Mouse (Mus musculus) kidney, embryonic 15.5 days (tissue): ENCODE measurements at regions not wholly inside any gene's neighbourhood (a gene's known extent, or its start where the extent isn't known, plus 50 kb on each side); places are given as distances from the start of the nearest gene placed in this dataset.
A peak's percentile ranks its signal among the peaks of the same experiment; 100 is the strongest.

Experiments
- ATAC-seq: fragments of 200-750 bp; cut with Nextera tagmentation; replicated peaks from 2 replicates; pipeline ENCODE4 v1.8.0; 2017; ENCODE audit warnings: moderate TSS enrichment; ENCODE audit not compliant: low FRiP score
- H3K27ac ChIP-seq: fragments of 300-500 bp; sonication (generic); 2 replicates; pipeline ENCODE4 v1.5.1; 2015; ENCODE audit warnings: mild to moderate bottlenecking, inconsistent platforms
- H3K27me3 ChIP-seq: fragments of 300-500 bp; sonication (generic); 2 replicates; pipeline ENCODE4 v1.6.1; 2015; ENCODE audit warnings: inconsistent platforms
- H3K36me3 ChIP-seq: fragments of 300-500 bp; sonication (generic); 2 replicates; pipeline ENCODE4 v1.6.1; 2015; ENCODE audit warnings: inconsistent platforms
- H3K4me1 ChIP-seq: fragments of 300-500 bp; sonication (generic); 2 replicates; pipeline ENCODE4 v1.6.1; 2015; ENCODE audit warnings: inconsistent platforms
- H3K4me2 ChIP-seq: fragments of 300-500 bp; sonication (generic); 2 replicates; pipeline ENCODE4 v1.6.1; 2015; ENCODE audit warnings: moderate library complexity, mild to moderate bottlenecking, inconsistent platforms
- H3K4me3 ChIP-seq: fragments of 300-500 bp; sonication (generic); replicated peaks from 2 replicates; pipeline ENCODE4 v1.5.1; 2015; ENCODE audit warnings: mild to moderate bottlenecking, inconsistent platforms
- H3K9ac ChIP-seq: fragments of 300-500 bp; sonication (generic); 2 replicates; pipeline ENCODE4 v1.6.1; 2015; ENCODE audit warnings: mild to moderate bottlenecking, inconsistent platforms
- H3K9me3 ChIP-seq: fragments of 300-500 bp; sonication (generic); replicated peaks from 2 replicates; pipeline ENCODE4 v1.6.1; 2016; ENCODE audit warnings: inconsistent platforms
- WGBS: fragments of 180-500 bp; shearing (Covaris S2); methylation state at CpG from one replicate; pipeline ENCODE4 v1.1.7; 2015; ENCODE audit warnings: mixed read lengths; 5-methylcytosine and 5-hydroxymethylcytosine counted together

DNA sequence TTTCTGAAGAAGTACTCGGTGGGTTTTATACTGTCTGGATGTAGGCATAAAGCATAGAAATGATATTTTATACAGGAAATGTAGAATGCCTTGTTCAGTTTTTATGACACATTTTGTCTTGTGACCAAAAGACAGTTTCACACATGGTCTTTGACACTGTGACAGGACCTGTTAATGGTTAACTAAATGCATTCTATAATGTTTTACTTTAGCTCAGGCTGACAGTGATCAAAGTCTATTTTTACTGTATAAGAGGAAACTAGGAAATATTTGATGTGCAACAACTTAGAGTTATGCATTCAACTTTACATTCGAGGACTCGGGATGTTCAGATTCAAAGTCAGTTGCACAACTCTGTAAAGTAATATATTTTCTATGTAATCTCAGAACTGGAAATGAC is 199.5 kb upstream of the Pou3f3 start:
- H3K9ac ChIP-seq: no peak overlapping the region
- no peaks in the 10 kb centered on the region for H3K36me3 ChIP-seq
- 60% methylated on average over 3 of the region's 3 CpGs for WGBS
- no peak for ATAC-seq
- H3K27me3 ChIP-seq: peaks cover 18% of the 10 kb centered on the region
- 0 out of 2 replicates have a peak overlapping the region, but pooled peaks have one; percentile 51 for H3K27ac ChIP-seq
- H3K4me2 ChIP-seq: no peak overlapping the region
- peaks cover 17% of the 10 kb centered on the region for H3K4me1 ChIP-seq
- H3K4me3 ChIP-seq: no peak overlapping the region
- H3K9me3 ChIP-seq: no peaks in the 10 kb centered on the region

- Histone ChIP-seq H3K27me3 (peaks cover 15% of the 10 kb centered on the region), H3K9me3 (no peaks in the 10 kb centered on the region), H3K9ac (no peak overlapping the region), H3K4me1 (peaks cover 13% of the 10 kb centered on the region), H3K4me3 (no peak overlapping the region), H3K4me2 (no peak overlapping the region), H3K36me3 (no peaks in the 10 kb centered on the region), H3K27ac (0 out of 2 replicates have a peak overlapping the region, but pooled peaks have one; percentile 51)
- 41% methylated on average over 6 of the region's 6 CpGs for WGBS
- ATAC-seq: no peak
Measured at GRCm38 (mm10) chr1:42496433-42496832, 199.1 kb upstream of the Pou3f3 start.

DNA sequence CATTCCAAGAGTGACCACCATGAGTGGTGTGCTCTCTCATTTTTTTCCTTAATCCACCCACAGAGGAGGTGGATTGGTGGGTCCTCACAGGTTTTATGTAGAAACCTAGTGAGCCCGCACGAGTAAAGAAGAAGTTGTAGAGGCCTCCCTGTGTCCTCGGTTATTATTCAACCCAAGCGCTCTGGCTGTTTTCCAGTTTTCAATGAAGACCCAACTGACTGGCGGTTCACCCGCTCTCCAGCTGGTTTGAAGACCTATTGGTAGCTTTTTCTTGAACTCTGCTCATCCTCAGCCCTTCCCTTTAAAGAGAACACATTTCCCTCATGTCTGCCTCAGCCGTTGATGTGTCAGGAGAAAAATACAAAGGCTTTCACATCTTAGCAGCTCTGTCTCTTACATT is 196.7 kb upstream of the Pou3f3 start:
- H3K36me3 ChIP-seq: no peaks in the 10 kb centered on the region
- H3K4me2 ChIP-seq: no peak overlapping the region
- peaks cover 10% of the 10 kb centered on the region; the same call in 1 of the 2 replicates for H3K4me1 ChIP-seq
- 85% methylated on average over 7 of the region's 7 CpGs for WGBS
- H3K4me3 ChIP-seq: no peak overlapping the region
- H3K9ac ChIP-seq: no peak overlapping the region
- no peak for ATAC-seq
- H3K27me3 ChIP-seq: no peaks in the 10 kb centered on the region
- H3K27ac ChIP-seq: no peak overlapping the region
- H3K9me3 ChIP-seq: no peaks in the 10 kb centered on the region

DNA sequence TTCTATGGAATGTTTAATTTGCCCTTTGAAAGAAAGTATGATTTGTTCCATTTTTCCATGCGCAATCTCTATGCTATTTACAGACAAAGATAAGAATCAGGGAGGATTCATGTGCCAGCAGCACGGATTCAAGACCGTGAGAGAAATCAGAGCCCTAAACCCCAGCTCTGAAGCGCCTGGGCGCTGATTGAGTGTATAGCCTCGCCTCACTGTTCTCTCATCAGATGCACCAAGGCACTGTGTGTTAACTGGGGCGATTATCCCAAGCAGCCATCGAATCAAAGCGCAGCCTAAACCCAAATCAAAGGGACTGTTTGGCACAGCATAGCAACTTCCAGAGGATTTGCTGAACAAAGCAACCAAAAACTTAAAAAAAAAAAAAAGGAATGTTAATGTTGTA is 191.1 kb upstream of the Pou3f3 start:
- no peak for ATAC-seq
- Histone ChIP-seq H3K4me2 (no peak overlapping the region), H3K36me3 (no peaks in the 10 kb centered on the region), H3K9ac (no peak overlapping the region), H3K4me1 (0 out of 2 replicates have a peak, but pooled peaks cover 10% of the 10 kb centered on the region), H3K27ac (no peak overlapping the region), H3K4me3 (no peak overlapping the region), H3K27me3 (no peaks in the 10 kb centered on the region), H3K9me3 (no peaks in the 10 kb centered on the region)
- WGBS: 72% methylated on average over 9 of the region's 9 CpGs

DNA sequence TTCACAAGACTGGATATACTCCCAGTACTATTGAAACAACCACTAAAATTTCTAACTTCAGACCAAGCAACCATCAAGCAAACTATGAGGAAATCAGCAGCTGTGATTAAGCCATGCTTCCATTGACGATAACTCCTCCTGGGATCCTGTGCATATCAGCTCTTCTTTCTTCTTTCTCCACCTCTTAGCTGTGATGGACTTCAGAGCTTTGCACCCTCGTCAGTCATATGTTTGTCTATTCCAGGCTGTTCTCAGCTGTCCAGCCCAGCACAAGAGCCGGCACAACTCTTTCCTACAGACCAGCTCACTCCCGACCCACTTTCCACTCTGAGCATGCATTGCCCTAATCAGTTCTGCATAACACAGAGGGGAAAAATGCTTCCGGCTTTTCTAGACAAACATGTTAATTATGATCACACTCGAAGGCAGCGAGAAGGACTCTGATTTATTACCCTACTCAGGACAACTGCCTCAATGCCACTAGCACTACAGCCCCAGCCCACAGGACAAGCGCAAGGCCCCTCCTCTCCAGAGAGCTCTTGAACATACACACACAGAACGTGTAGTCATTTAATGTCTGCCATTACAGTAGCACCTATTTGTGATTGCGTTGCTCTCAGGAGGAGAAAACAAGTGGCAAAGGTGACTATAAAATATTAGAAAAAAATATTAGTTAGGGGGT is 190.4 kb upstream of the Pou3f3 start:
- H3K27ac ChIP-seq: no peak overlapping the region
- no peak overlapping the region for H3K4me3 ChIP-seq
- H3K27me3 ChIP-seq: no peaks in the 10 kb centered on the region
- H3K4me2 ChIP-seq: no peak overlapping the region
- ATAC-seq: no peak
- H3K9me3 ChIP-seq: no peaks in the 10 kb centered on the region
- WGBS: 55% methylated on average over 10 of the region's 10 CpGs
- H3K36me3 ChIP-seq: no peaks in the 10 kb centered on the region
- 0 out of 2 replicates have a peak, but pooled peaks cover 10% of the 10 kb centered on the region for H3K4me1 ChIP-seq
- no peak overlapping the region for H3K9ac ChIP-seq

GRCm38 (mm10) chr1:42514417-42514816 is 181.2 kb upstream of the Pou3f3 start:
- no peak for ATAC-seq
- no peak overlapping the region for H3K9ac ChIP-seq
- no peaks in the 10 kb centered on the region for H3K4me1 ChIP-seq
- H3K27ac ChIP-seq: no peak overlapping the region
- no peak overlapping the region for H3K4me3 ChIP-seq
- H3K27me3 ChIP-seq: no peaks in the 10 kb centered on the region
- WGBS: 96% methylated on average over 3 of the region's 3 CpGs
- H3K9me3 ChIP-seq: no peaks in the 10 kb centered on the region
- no peak overlapping the region for H3K4me2 ChIP-seq
- no peaks in the 10 kb centered on the region for H3K36me3 ChIP-seq

GRCm38 (mm10) chr1:42524401-42524800 is 171.2 kb upstream of the Pou3f3 start:
- Histone ChIP-seq H3K27ac (peak overlapping the region; percentile 48; the same call in 1 of the 2 replicates), H3K4me3 (no peak overlapping the region), H3K9ac (no peak overlapping the region), H3K9me3 (no peaks in the 10 kb centered on the region), H3K27me3 (no peaks in the 10 kb centered on the region), H3K4me1 (peaks cover 24% of the 10 kb centered on the region), H3K36me3 (no peaks in the 10 kb centered on the region), H3K4me2 (no peak overlapping the region)
- no peak for ATAC-seq
- WGBS: 36% methylated on average over 4 of the region's 4 CpGs

- no peak overlapping the region for H3K4me3 ChIP-seq
- H3K27me3 ChIP-seq: no peaks in the 10 kb centered on the region
- H3K27ac ChIP-seq: no peak overlapping the region
- H3K9ac ChIP-seq: no peak overlapping the region
- WGBS: 23% methylated on average over 11 of the region's 11 CpGs
- peaks cover 24% of the 10 kb centered on the region for H3K4me1 ChIP-seq
- no peaks in the 10 kb centered on the region for H3K9me3 ChIP-seq
- H3K4me2 ChIP-seq: 0 out of 2 replicates have a peak overlapping the region, but pooled peaks have one; percentile 0
- no peaks in the 10 kb centered on the region for H3K36me3 ChIP-seq
- ATAC-seq: peak; percentile 72
Measured at GRCm38 (mm10) chr1:42527746-42528476, 167.7 kb upstream of the Pou3f3 start.

GRCm38 (mm10) chr1:42532908-42533307 is 162.7 kb upstream of the Pou3f3 start:
- no peak overlapping the region for H3K4me2 ChIP-seq
- 81% methylated on average over 6 of the region's 6 CpGs for WGBS
- peaks cover 13% of the 10 kb centered on the region for H3K4me1 ChIP-seq
- H3K27me3 ChIP-seq: no peaks in the 10 kb centered on the region
- H3K9ac ChIP-seq: no peak overlapping the region
- H3K36me3 ChIP-seq: no peaks in the 10 kb centered on the region
- no peak overlapping the region for H3K27ac ChIP-seq
- no peak for ATAC-seq
- no peaks in the 10 kb centered on the region for H3K9me3 ChIP-seq
- H3K4me3 ChIP-seq: no peak overlapping the region

- 66% methylated on average over 18 of the region's 18 CpGs for WGBS
- H3K9me3 ChIP-seq: no peaks in the 10 kb centered on the region
- no peak overlapping the region for H3K9ac ChIP-seq
- peak overlapping the region; percentile 71; the same call in 1 of the 2 replicates for H3K27ac ChIP-seq
- H3K4me1 ChIP-seq: peaks cover 28% of the 10 kb centered on the region
- no peak for ATAC-seq
- H3K27me3 ChIP-seq: no peaks in the 10 kb centered on the region
- H3K36me3 ChIP-seq: no peaks in the 10 kb centered on the region
- no peak overlapping the region for H3K4me3 ChIP-seq
- H3K4me2 ChIP-seq: peak overlapping the region; percentile 44
Measured at GRCm38 (mm10) chr1:42539066-42539539, 156.5 kb upstream of the Pou3f3 start.

- peak; percentile 55; the same call in 1 of the 2 replicates for ATAC-seq
- Histone ChIP-seq H3K27ac (peak overlapping the region; percentile 71), H3K36me3 (no peaks in the 10 kb centered on the region), H3K4me2 (peak overlapping the region; percentile 44), H3K4me3 (peak overlapping the region; percentile 19), H3K9me3 (no peaks in the 10 kb centered on the region), H3K9ac (no peak overlapping the region), H3K27me3 (no peaks in the 10 kb centered on the region), H3K4me1 (peaks cover 28% of the 10 kb centered on the region)
- 33% methylated on average over 26 of the region's 26 CpGs for WGBS
Measured at GRCm38 (mm10) chr1:42539541-42540520, 155.7 kb upstream of the Pou3f3 start.
